Mouse (Mus musculus): ENCODE data around the gene Usp40.

Usp40 gene

GRCm38 (mm10) chr1:87908736-87909135 is 99.6 kb downstream of the Usp40 start:
- POLR2A ChIA-PET: interaction anchor here in 1 of 4 experiments (0.6 kb wide), 1 partner anchor 18 kb away, joined by 3 read pairs; no protein-coding TSS in a partner anchor

GRCm38 (mm10) chr1:87908006-87908405 is 100.3 kb downstream of the Usp40 start:
- ChIA-PET CTCF (interaction anchor here in 1 of 4 experiments (1.1 kb wide), 1 partner anchor 380 kb away, joined by 3 read pairs; no protein-coding TSS in a partner anchor), POLR2A (interaction anchor here in 1 of 4 experiments (0.6 kb wide), 1 partner anchor 17 kb away, joined by 3 read pairs; no protein-coding TSS in a partner anchor)

More at GRCm38 (mm10) chr1:87908736-87909135, 99.6 kb downstream of the Usp40 start:
- CTCF ChIA-PET: interaction anchor here in 1 of 4 experiments (1.1 kb wide), 1 partner anchor 379 kb away, joined by 3 read pairs; no protein-coding TSS in a partner anchor

GRCm38 (mm10) chr1:87906361-87906956 is 101.9 kb downstream of the Usp40 start:
- ChIA-PET POLR2A (interaction anchor here in 1 of 4 experiments (0.7 kb wide), 1 partner anchor 118 kb away, joined by 3 read pairs; no protein-coding TSS in a partner anchor), CTCF (no interaction called here)

- ChIA-PET POLR2A (interaction anchor here in 2 of 4 experiments (0.6 to 1.4 kb wide), 4 partner anchors 12 to 394 kb away, joined by 3 to 5 read pairs (median 3); partner anchors contain the start of gene Atg16l1 (in 1 of the 2)), CTCF (interaction anchor here in 3 of 4 experiments (0.6 to 1.6 kb wide), 3 partner anchors 34 to 64 kb away, joined by 3 to 5 read pairs (median 3); no protein-coding TSS in a partner anchor)
Measured at GRCm38 (mm10) chr1:87902186-87902585, 106.2 kb downstream of the Usp40 start.

GRCm38 (mm10) chr1:87900979-87901378 is 107.4 kb downstream of the Usp40 start:
- POLR2A ChIA-PET: interaction anchor here in 1 of 4 experiments (0.8 to 1.4 kb wide), 3 partner anchors 8 to 22 kb away, joined by 3 to 5 read pairs (median 4); no protein-coding TSS in a partner anchor
- CTCF ChIA-PET: interaction anchor here in 3 of 4 experiments (0.7 to 1.6 kb wide), 3 partner anchors 36 to 167 kb away, joined by 3 to 5 read pairs (median 4); no protein-coding TSS in a partner anchor

- ChIA-PET CTCF (interaction anchor here in 1 of 4 experiments (0.5 kb wide), 1 partner anchor 617 kb away, joined by 3 read pairs; no protein-coding TSS in a partner anchor), POLR2A (interaction anchor here in 3 of 4 experiments (0.6 to 1.4 kb wide), 3 partner anchors 17 to 701 kb away, joined by 4 read pairs; no protein-coding TSS in a partner anchor)
Measured at GRCm38 (mm10) chr1:87899701-87900100, 108.7 kb downstream of the Usp40 start.

- POLR2A ChIA-PET: interaction anchor here in 1 of 4 experiments (0.7 kb wide), 1 partner anchor 250 kb away, joined by 3 read pairs; no protein-coding TSS in a partner anchor
- CTCF ChIA-PET: no interaction called here
Measured at GRCm38 (mm10) chr1:87896921-87897320, 111.4 kb downstream of the Usp40 start.
